Mouse (Mus musculus): Measurements from ENCODE around the gene Psg19. TPM values are rescaled to one million over a fixed set of nuclear protein-coding genes. Genes with fewer than 3 reads are reported as not detected.
"Not testable (repeated sequence)": the region's sequence is repeated elsewhere in the genome, so short reads cannot be mapped to it uniquely, and the experiment has no call there.

Psg19 gene
- polyA plus RNA-seq, 2 experiments = not detected

DNA sequence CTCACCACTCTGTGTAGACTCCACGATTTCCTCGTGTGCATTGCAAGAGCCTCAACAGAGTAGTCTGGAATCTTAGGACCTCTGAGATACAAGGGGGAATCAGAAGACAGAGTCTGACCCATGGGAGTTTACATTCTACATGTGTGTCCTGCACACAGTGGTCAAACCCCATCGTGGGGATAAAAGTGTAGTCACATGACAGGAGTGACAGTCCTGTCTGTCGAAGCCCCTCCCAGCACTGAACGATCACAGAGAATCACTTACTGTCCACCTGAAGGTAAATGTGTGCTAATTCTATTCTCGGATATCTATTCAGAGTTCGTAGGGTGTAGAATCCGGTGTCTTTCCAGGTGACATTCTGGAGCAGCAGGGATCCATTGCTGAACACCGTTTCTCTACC is 20.0 kb upstream of the Psg19 start:
- Histone ChIP-seq H3K27ac (no peak overlapping the region), H3K27me3 (ENCODE audit: control insufficient read depth, insufficient read depth, low read length) (no peaks in the 10 kb centered on the region), H3K36me3 (replicated peaks; ENCODE audit: control insufficient read depth, insufficient read depth, low read depth) (no peaks in the 10 kb centered on the region), H3K4me3 (ENCODE audit: insufficient read depth in 1 of 2, low read depth in 2 of 2, low read length in 2 of 2) (no peak overlapping the region), H3K9ac (replicated peaks) (no peak overlapping the region), H3K9me3 (ENCODE audit: control insufficient read depth, low read length) (no peaks in the 10 kb centered on the region), H3K4me2 (ENCODE audit: low read depth) (no peak overlapping the region), H3K4me1 (replicated peaks; ENCODE audit: control insufficient read depth in 2 of 2, insufficient read depth in 2 of 2, low read length in 1 of 2) (no peaks in the 10 kb centered on the region)
- no peak for ATAC-seq (ENCODE audit: insufficient read depth)
- no peak for TF ChIP-seq EP300 (IDR thresholded peaks at IDR 0.05; ENCODE audit: low read depth)
- TF ChIP-seq CTCF (IDR thresholded peaks at IDR 0.05; ENCODE audit: low read depth) = no peak
- 64% methylated on average over 9 of the region's 9 CpGs for WGBS (ENCODE audit: insufficient replicate concordance)
- DNase-seq (ENCODE audit: low read depth in 3 of 3, low spot score in 3 of 3) = no peak

GRCm38 (mm10) chr7:18803526-18803925 is 5.2 kb upstream of the Psg19 start:
- Histone ChIP-seq H3K4me2 (ENCODE audit: low read depth) (no peak overlapping the region), H3K36me3 (replicated peaks; ENCODE audit: control insufficient read depth, insufficient read depth, low read depth) (no peaks in the 10 kb centered on the region), H3K9ac (replicated peaks) (no peak overlapping the region), H3K4me1 (replicated peaks; ENCODE audit: control insufficient read depth in 2 of 2, insufficient read depth in 2 of 2, low read length in 1 of 2) (no peaks in the 10 kb centered on the region), H3K27me3 (ENCODE audit: control insufficient read depth, insufficient read depth, low read length) (no peaks in the 10 kb centered on the region), H3K9me3 (ENCODE audit: control insufficient read depth, low read length) (no peaks in the 10 kb centered on the region), H3K27ac (no peak overlapping the region), H3K4me3 (ENCODE audit: insufficient read depth in 1 of 2, low read depth in 2 of 2, low read length in 2 of 2) (no peak overlapping the region)
- no peak for ATAC-seq (ENCODE audit: insufficient read depth)
- no peak for DNase-seq (ENCODE audit: low read depth in 3 of 3, low spot score in 3 of 3)
- no peak for TF ChIP-seq CTCF (IDR thresholded peaks at IDR 0.05; ENCODE audit: low read depth)
- no peak for TF ChIP-seq EP300 (IDR thresholded peaks at IDR 0.05; ENCODE audit: low read depth)

DNA sequence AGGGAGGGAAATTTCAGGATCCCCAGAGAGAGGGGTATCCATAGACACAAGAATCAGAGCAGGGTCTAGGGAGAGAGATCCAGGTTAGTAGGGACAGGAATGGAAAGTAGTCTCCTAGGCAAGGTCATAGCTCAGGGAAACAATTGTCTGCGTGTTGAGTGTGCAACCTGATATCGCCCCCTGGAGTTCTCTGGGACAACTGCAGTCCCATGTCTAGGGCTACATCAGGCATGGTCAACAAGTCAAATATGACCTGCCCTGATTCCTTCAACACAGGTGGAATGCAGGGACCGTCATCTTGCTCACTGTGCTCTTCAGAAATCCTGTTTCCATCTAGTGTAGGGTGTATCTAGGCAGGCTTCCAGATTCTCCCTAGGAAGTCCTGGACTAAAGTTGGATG is 809 bp upstream of the Psg19 start:
- no peak for TF ChIP-seq EP300 (IDR thresholded peaks at IDR 0.05; ENCODE audit: low read depth)
- TF ChIP-seq CTCF (IDR thresholded peaks at IDR 0.05; ENCODE audit: low read depth) = peak; percentile 50
- Histone ChIP-seq H3K4me2 (ENCODE audit: low read depth) (no peak overlapping the region), H3K9ac (replicated peaks) (no peak overlapping the region), H3K4me3 (ENCODE audit: insufficient read depth in 1 of 2, low read depth in 2 of 2, low read length in 2 of 2) (no peak overlapping the region), H3K36me3 (replicated peaks; ENCODE audit: control insufficient read depth, insufficient read depth, low read depth) (no peaks in the 10 kb centered on the region), H3K27me3 (ENCODE audit: control insufficient read depth, insufficient read depth, low read length) (no peaks in the 10 kb centered on the region), H3K27ac (no peak overlapping the region), H3K4me1 (replicated peaks; ENCODE audit: control insufficient read depth in 2 of 2, insufficient read depth in 2 of 2, low read length in 1 of 2) (no peaks in the 10 kb centered on the region), H3K9me3 (ENCODE audit: control insufficient read depth, low read length) (no peaks in the 10 kb centered on the region)
- no peak for DNase-seq (ENCODE audit: low read depth in 3 of 3, low spot score in 3 of 3)
- WGBS (ENCODE audit: insufficient replicate concordance) = 33% methylated on average over 3 of the region's 3 CpGs
- ATAC-seq (ENCODE audit: insufficient read depth) = no peak

DNA sequence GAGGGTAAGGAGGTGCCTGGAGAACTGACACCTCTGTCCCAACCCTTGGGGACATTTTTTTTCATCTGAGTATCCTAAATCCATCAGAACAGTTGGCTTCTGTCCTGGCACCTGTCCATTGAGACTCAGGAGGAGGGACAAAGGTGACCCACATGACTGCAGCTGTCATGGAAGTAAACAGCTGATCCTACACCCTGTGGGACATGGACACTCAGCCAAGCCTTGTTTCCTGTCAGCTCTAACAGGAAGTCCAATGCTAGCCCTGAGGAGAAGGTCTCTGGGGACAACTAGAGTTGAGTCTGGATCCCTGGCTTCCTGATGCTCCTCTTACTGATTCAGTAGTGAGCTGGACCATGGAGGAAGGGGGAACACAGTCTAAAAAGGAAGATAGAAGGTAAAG is 7.6 kb downstream of the Psg19 start:
- H3K36me3 ChIP-seq (replicated peaks; ENCODE audit: control insufficient read depth, insufficient read depth, low read depth); ATAC-seq (ENCODE audit: insufficient read depth); DNase-seq (ENCODE audit: low read depth in 3 of 3, low spot score in 3 of 3); H3K4me2 ChIP-seq (ENCODE audit: low read depth); H3K4me3 ChIP-seq (ENCODE audit: insufficient read depth in 1 of 2, low read depth in 2 of 2, low read length in 2 of 2); H3K9ac ChIP-seq (replicated peaks); H3K27ac ChIP-seq; H3K4me1 ChIP-seq (replicated peaks; ENCODE audit: control insufficient read depth in 2 of 2, insufficient read depth in 2 of 2, low read length in 1 of 2); H3K27me3 ChIP-seq (ENCODE audit: control insufficient read depth, insufficient read depth, low read length); H3K9me3 ChIP-seq (ENCODE audit: control insufficient read depth, low read length): not testable (repeated sequence)

GRCm38 (mm10) chr7:18781301-18781700 is 17.0 kb downstream of the Psg19 start:
- not testable (repeated sequence) for DNase-seq (ENCODE audit: low read depth in 3 of 3, low spot score in 3 of 3); H3K27ac ChIP-seq; H3K9ac ChIP-seq (replicated peaks); H3K36me3 ChIP-seq (replicated peaks; ENCODE audit: control insufficient read depth, insufficient read depth, low read depth); ATAC-seq (ENCODE audit: insufficient read depth); H3K4me1 ChIP-seq (replicated peaks; ENCODE audit: control insufficient read depth in 2 of 2, insufficient read depth in 2 of 2, low read length in 1 of 2); H3K4me3 ChIP-seq (ENCODE audit: insufficient read depth in 1 of 2, low read depth in 2 of 2, low read length in 2 of 2); H3K27me3 ChIP-seq (ENCODE audit: control insufficient read depth, insufficient read depth, low read length); H3K9me3 ChIP-seq (ENCODE audit: control insufficient read depth, low read length); H3K4me2 ChIP-seq (ENCODE audit: low read depth)
- 29% methylated on average over 2 of the region's 2 CpGs for WGBS (ENCODE audit: insufficient replicate concordance)
- peak; percentile 34 for TF ChIP-seq CTCF (IDR thresholded peaks at IDR 0.05; ENCODE audit: low read depth)

DNA sequence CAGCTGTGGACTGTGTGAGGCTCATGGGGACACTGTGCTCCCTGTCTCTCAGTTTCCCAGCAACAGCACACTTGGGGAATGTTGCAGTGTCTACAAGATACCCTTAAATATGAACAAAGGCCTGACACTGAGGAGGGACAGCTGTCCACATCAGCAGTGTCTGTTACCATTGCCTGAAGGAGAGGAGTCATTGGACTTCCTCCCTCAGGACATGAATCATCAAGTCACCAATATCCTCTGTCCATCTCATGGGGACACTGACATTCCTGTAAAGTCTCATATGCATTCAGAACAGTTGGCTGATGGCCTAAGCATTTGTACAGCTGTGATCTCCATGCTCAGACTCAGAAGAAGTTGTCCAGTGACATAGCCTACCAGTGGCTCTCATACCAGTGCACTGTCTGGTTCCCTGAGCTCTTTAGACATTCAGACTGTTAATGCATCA is 19.0 kb downstream of the Psg19 start:
- Histone ChIP-seq H3K4me1 (replicated peaks; ENCODE audit: control insufficient read depth in 2 of 2, insufficient read depth in 2 of 2, low read length in 1 of 2) (no peaks in the 10 kb centered on the region), H3K4me3 (ENCODE audit: insufficient read depth in 1 of 2, low read depth in 2 of 2, low read length in 2 of 2) (no peak overlapping the region), H3K4me2 (ENCODE audit: low read depth) (no peak overlapping the region), H3K9ac (replicated peaks) (no peak overlapping the region), H3K36me3 (replicated peaks; ENCODE audit: control insufficient read depth, insufficient read depth, low read depth) (no peaks in the 10 kb centered on the region), H3K27me3 (ENCODE audit: control insufficient read depth, insufficient read depth, low read length) (no peaks in the 10 kb centered on the region), H3K27ac (no peak overlapping the region), H3K9me3 (ENCODE audit: control insufficient read depth, low read length) (no peaks in the 10 kb centered on the region)
- ATAC-seq (ENCODE audit: insufficient read depth) (no peak), DNase-seq (ENCODE audit: low read depth in 3 of 3, low spot score in 3 of 3) (no peak)
- no peak for TF ChIP-seq EP300 (IDR thresholded peaks at IDR 0.05; ENCODE audit: low read depth)
- TF ChIP-seq CTCF (IDR thresholded peaks at IDR 0.05; ENCODE audit: low read depth) = no peak

DNA sequence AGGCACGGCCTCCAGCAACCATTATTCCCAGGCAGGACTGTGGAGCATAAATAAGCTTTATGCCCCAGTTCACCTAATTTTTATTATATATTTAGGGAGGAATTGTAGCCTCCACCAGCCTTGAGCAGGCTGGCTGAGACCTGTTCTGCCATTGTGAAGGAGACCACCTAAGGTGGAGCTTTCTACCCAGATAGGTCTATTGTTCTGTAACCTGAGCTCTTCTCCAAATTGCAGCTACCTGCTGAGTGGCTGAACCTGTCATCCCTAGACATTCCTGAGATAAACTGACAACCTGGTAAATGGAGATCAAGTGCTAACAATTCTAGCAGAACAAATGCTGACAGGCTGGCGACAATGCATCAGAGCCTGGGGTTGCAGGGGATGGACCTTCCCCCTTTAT is 35.4 kb downstream of the Psg19 start:
- DNase-seq (ENCODE audit: low read depth in 3 of 3, low spot score in 3 of 3); H3K27me3 ChIP-seq (ENCODE audit: control insufficient read depth, insufficient read depth, low read length); ATAC-seq (ENCODE audit: insufficient read depth); H3K4me3 ChIP-seq (ENCODE audit: insufficient read depth in 1 of 2, low read depth in 2 of 2, low read length in 2 of 2); H3K4me1 ChIP-seq (replicated peaks; ENCODE audit: control insufficient read depth in 2 of 2, insufficient read depth in 2 of 2, low read length in 1 of 2); H3K27ac ChIP-seq; H3K9me3 ChIP-seq (ENCODE audit: control insufficient read depth, low read length); H3K36me3 ChIP-seq (replicated peaks; ENCODE audit: control insufficient read depth, insufficient read depth, low read depth); H3K4me2 ChIP-seq (ENCODE audit: low read depth); H3K9ac ChIP-seq (replicated peaks): not testable (repeated sequence)
- no CpG with 5 or more reads among the region's 2 CpGs for WGBS (ENCODE audit: insufficient replicate concordance)

DNA sequence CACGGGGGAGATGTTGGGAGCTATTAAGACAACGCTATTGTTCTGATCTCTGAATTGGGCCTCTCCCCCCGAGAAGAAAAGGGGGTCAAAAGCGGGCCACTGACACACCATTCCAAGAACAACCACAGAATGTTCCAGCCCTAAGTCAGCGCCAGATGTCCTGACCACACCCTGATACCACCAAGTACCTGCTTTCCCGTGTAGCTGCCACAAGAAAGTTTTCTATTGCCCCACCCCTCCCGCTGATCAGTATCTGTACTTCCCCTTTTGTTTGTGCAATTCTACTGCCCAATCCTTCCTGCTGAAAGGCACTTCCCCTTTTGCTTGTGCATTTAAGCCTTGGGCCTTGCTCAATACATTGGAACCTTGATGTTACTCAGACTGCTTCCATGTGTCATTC is 38.2 kb downstream of the Psg19 start:
- DNase-seq (ENCODE audit: low read depth in 3 of 3, low spot score in 3 of 3); ATAC-seq (ENCODE audit: insufficient read depth); H3K36me3 ChIP-seq (replicated peaks; ENCODE audit: control insufficient read depth, insufficient read depth, low read depth); H3K27me3 ChIP-seq (ENCODE audit: control insufficient read depth, insufficient read depth, low read length); H3K9ac ChIP-seq (replicated peaks); H3K27ac ChIP-seq; H3K4me1 ChIP-seq (replicated peaks; ENCODE audit: control insufficient read depth in 2 of 2, insufficient read depth in 2 of 2, low read length in 1 of 2); H3K4me3 ChIP-seq (ENCODE audit: insufficient read depth in 1 of 2, low read depth in 2 of 2, low read length in 2 of 2); H3K9me3 ChIP-seq (ENCODE audit: control insufficient read depth, low read length); H3K4me2 ChIP-seq (ENCODE audit: low read depth): not testable (repeated sequence)
- 38% methylated on average over 7 of the region's 7 CpGs for WGBS (ENCODE audit: insufficient replicate concordance)
